Mouse (Mus musculus) limb, embryonic 10.5 days (tissue): ENCODE data around the gene Hyal2. TPM values are rescaled to one million over a fixed set of nuclear protein-coding genes. Genes with fewer than 3 reads are reported as not detected.

ENCODE experiments used
- DNase-seq: peaks from one replicate; pipeline ENCODE4 v3.0.0-alpha.2; 2017; ENCODE audit warnings: low spot score
- H3K27ac ChIP-seq: fragments of 300-500 bp; sonication (generic); 2 replicates; pipeline ENCODE4 v1.5.1; 2016; ENCODE audit warnings: mild to moderate bottlenecking
- H3K27me3 ChIP-seq: fragments of 300-500 bp; sonication (generic); 2 replicates; pipeline ENCODE4 v1.6.1; 2016; ENCODE audit warnings: low read depth, mild to moderate bottlenecking; ENCODE audit not compliant: poor library complexity, severe bottlenecking
- H3K36me3 ChIP-seq: fragments of 300-500 bp; sonication (generic); 2 replicates; pipeline ENCODE4 v1.6.1; 2016; ENCODE audit warnings: mild to moderate bottlenecking, moderate library complexity
- H3K4me1 ChIP-seq: fragments of 300-500 bp; sonication (generic); 2 replicates; pipeline ENCODE4 v1.6.1; 2016
- H3K4me3 ChIP-seq: fragments of 300-500 bp; sonication (generic); 2 replicates; pipeline ENCODE4 v1.5.1; 2016; ENCODE audit warnings: mild to moderate bottlenecking, moderate library complexity
- H3K9me3 ChIP-seq: fragments of 300-500 bp; sonication (generic); replicated peaks from 2 replicates; pipeline ENCODE4 v1.6.1; 2016; ENCODE audit warnings: mild to moderate bottlenecking
- whole genome bisulfite sequencing: fragments of 180-500 bp; shearing (Covaris S2); methylation state at CpG from one replicate; pipeline ENCODE4 v1.1.7; 2016; 5-methylcytosine and 5-hydroxymethylcytosine counted together
- polyA plus RNA-seq: library from polyadenylated mRNA; unstranded; fragments of >200 nt; fragmentation: Nextera tagmentation; extraction: Ambion mirVana; gene quantifications from 2 replicates; pipeline ENCODE4 v1.2.1, GENCODE M21; 2016

The Hyal2 gene
- polyA plus RNA-seq, 1 experiment from 2014 or later: 160 TPM

DNA sequence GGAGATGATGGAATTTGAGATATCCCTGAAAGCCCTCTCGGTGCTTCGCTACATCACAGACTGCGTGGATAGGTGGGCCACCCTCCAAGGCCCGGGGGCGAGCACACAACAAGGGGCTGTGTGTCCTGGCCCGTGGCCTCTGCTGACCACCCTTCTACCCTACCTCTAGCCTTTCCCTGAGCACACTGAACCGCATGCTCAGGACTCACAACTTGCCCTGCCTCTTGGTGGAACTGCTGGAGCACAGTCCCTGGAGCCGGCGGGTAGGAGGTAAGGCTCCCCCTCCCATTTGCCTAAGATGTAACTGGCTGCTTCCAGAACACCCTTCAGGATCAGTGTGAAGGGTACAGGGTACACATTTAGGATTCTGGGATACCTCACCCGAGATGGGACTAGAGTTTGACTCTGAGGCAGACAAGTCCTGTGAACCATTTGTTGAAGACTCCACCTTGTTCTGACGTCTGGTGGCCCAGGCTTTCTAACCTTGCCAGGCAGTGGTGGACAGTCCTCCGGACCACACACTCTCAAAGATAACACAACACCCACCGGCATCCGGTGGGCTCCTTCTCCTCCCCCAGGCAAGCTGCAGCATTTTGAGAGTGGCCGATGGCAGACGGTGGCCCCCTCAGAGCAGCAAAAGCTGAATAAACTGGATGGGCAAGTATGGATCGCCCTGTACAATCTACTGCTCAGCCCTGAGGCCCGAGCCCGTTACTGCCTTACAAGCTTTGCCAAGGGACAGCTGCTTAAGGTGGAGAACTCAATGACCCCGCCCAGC, 18.3 kb upstream of the Hyal2 start:
- Histone ChIP-seq H3K4me3 (no peak overlapping the region), H3K27me3 (peaks cover 32% of the 10 kb centered on the region), H3K4me1 (peaks cover 79% of the 10 kb centered on the region), H3K27ac (no peak overlapping the region), H3K36me3 (peaks cover 10% of the 10 kb centered on the region), H3K9me3 (no peaks in the 10 kb centered on the region)
- WGBS: 85% methylated on average over 20 of the region's 20 CpGs
- no peak for DNase-seq

DNA sequence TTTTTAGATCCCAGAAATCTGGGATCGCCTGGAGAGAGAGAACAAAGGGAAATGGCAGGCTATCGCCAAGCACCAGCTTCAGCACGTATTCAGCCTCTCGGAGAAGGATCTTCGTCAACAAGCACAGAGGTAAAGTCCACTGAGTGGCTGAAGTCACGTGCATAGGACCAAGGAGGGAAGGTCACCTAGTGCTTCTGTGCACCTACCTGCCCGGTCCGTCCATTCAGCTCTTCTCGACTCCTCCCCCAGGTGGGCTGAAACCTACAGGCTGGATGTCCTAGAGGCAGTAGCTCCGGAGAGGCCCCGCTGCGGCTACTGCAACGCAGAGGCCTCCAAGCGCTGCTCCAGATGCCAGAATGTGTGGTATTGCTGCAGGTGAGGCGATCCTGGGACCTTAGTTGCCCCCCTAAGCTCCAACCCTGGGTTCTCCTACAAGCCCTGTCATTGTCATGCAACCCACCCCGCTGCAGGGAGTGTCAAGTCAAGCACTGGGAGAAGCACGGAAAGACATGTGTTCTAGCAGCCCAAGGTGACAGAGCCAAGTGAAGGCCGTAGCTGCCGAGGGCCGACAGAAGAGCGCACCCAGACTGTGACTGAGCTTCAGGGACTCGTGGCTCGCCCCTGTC, 17.1 kb upstream of the Hyal2 start:
- Histone ChIP-seq H3K9me3 (no peaks in the 10 kb centered on the region), H3K4me3 (peak overlapping the region; percentile 83), H3K4me1 (peaks cover 83% of the 10 kb centered on the region), H3K27ac (peak overlapping the region; percentile 88), H3K27me3 (peaks cover 32% of the 10 kb centered on the region), H3K36me3 (no peaks in the 10 kb centered on the region)
- DNase-seq: peak; percentile 42
- 20% methylated on average over 23 of the region's 23 CpGs for WGBS

DNA sequence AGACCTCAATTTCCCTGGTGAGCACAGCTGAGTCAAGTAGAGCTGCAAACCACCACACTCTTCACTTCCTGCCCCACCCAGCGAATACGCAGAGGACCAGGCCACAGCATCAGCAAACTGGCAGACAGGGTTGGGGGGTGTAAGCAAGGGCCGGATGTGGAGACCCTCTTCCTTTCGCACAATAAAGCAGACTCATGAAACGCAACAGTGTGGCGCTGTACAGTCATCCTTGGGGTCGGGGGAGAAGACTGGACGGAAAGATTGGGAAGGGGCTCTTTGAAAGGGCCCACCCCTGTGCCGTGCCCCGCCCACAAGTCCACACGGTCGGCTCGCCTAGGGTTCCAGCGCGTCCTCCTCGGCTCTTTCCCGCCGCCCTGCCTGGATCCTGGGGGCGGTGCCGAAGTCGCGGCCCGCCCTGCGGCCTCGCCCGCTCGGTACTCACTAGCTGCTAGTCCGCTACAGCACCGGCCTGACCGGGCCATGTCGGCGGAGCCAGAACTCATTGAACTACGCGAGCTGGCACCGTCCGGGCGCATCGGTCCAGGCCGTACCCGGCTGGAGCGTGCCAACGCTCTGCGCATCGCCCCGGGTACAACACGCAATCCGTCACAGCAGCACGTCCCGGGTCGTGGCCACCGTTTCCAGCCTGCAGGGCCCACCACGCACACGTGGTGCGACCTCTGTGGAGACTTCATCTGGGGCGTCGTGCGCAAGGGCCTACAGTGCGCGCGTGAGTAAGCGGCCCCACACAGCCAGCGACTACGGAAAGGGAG, 16.4 kb upstream of the Hyal2 start, which contains the start of gene Rassf1:
Gene Rassf1 (plus strand): TSS at position 439 of the 773 bp plus-strand sequence.
- Histone ChIP-seq H3K27ac (peak within 1 kb of the TSS; percentile 88), H3K27me3 (peaks cover 32% of the 10 kb centered on the region), H3K4me1 (peaks cover 84% of the 10 kb centered on the region), H3K9me3 (no peaks in the 10 kb centered on the region), H3K36me3 (no peaks in the 10 kb centered on the region), H3K4me3 (peak within 1 kb of the TSS; percentile 83)
- under 1% methylated on average over 61 of the region's 63 CpGs for WGBS
- DNase-seq: peak; percentile 85

DNA sequence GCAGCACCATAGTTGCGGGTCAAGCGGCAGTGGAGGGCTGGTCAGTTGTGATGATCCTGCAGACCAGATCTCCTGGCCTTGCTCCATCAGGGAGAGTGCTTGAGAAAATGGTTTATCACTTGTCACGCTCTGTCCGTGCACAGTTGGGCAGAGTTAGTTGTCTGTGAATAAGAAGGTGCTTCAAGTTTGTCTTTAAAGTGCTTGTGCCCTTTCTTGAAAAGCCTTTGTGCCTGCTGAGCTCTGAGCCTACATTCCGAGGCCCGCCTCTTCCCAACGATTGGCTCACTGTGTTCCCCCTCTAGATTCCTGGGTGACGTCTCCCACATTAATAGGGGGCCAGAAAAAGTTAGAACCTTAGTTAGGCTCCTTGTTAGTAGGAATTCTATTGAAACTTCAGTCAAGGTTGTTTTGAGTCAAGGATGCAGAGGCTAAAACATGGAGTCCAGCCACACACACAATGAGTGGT, 15.8 kb upstream of the Hyal2 start:
- DNase-seq: no peak
- Histone ChIP-seq H3K27ac (peak overlapping the region; percentile 88), H3K9me3 (no peaks in the 10 kb centered on the region), H3K4me1 (peaks cover 83% of the 10 kb centered on the region), H3K4me3 (peak overlapping the region; percentile 83), H3K27me3 (peaks cover 32% of the 10 kb centered on the region), H3K36me3 (peaks cover 6% of the 10 kb centered on the region)
- WGBS: 5% methylated on average over 8 of the region's 8 CpGs

DNA sequence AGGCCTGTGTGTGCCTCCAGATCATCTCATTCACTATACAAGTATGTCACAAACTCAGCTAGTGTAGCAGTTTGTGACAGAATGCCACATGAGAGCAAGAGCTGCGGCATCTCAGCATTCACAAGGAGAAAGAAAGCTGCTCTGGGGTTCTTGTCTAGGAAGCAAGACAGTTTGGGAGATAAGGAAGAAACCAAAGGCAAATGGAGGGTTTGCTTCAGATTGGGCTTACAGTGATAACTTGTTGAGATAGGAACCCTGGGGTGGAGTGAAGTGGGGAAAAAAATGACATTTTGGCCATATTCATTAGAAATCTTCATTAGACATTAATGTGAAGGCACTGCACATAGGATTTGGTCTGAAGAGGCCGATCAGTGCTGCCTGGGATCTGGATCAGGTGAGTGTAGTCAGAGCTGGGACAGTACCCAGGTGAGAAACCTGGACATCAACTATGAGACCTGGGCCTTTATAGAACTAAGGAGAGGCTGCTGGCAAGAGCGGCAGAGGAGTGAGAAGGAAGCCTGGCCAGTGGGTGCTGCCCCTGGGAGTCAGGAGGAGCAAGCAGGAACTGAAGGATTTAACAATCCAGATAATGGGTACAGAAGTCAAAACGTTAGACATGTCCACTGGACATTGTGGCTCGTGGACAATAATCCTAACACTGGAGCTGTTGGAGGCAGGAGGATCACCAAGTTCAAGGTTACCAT, 14.9 kb upstream of the Hyal2 start:
- Histone ChIP-seq H3K36me3 (peaks cover 15% of the 10 kb centered on the region), H3K4me3 (peak overlapping the region; percentile 83), H3K27me3 (peaks cover 29% of the 10 kb centered on the region), H3K4me1 (peaks cover 73% of the 10 kb centered on the region), H3K9me3 (no peaks in the 10 kb centered on the region), H3K27ac (peak overlapping the region; percentile 93)
- DNase-seq: no peak
- WGBS: 82% methylated on average over 5 of the region's 5 CpGs

DNA sequence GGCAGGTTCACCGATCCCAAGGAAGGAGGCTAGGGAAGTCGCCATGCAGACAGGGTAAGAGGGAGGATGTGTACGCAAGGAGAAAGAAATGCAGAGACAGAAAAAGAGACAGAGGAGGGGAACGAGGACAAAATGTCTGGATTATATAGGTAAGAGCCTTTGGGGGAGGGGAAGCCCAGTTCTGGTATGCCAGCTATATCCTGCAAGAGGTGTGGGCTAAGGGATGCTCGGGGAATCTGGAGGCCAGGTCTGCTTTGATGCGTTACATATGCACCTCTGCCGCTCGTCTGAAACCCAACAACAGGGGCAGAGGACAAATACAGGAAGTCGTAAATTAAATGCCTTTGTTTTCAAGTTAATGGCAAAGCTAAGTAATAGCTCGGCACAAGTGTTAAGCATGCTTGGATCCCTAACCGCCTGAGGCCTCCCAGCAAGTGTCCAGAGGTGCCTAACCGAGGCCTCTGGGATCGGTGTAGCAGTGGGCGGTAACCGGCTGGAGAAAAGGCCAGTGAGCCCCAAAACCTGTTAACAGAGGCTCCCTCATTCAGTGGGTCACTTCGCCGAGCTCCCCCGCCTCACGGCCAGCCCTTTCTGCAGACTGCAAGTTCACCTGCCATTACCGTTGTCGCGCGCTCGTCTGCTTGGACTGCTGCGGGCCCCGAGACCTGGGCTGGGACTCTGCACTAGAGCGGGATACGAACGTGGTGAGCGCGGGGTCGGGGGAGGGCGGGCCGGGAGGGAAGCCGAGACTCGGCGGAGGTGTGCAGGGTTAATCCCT, 14.0 kb upstream of the Hyal2 start:
- H3K27ac ChIP-seq: peak overlapping the region; percentile 93
- H3K4me1 ChIP-seq: peaks cover 72% of the 10 kb centered on the region
- H3K36me3 ChIP-seq: peaks cover 24% of the 10 kb centered on the region
- WGBS: 5% methylated on average over 37 of the region's 37 CpGs
- peaks cover 21% of the 10 kb centered on the region for H3K27me3 ChIP-seq
- no peak for DNase-seq
- H3K9me3 ChIP-seq: no peaks in the 10 kb centered on the region
- H3K4me3 ChIP-seq: peak overlapping the region; percentile 83

DNA sequence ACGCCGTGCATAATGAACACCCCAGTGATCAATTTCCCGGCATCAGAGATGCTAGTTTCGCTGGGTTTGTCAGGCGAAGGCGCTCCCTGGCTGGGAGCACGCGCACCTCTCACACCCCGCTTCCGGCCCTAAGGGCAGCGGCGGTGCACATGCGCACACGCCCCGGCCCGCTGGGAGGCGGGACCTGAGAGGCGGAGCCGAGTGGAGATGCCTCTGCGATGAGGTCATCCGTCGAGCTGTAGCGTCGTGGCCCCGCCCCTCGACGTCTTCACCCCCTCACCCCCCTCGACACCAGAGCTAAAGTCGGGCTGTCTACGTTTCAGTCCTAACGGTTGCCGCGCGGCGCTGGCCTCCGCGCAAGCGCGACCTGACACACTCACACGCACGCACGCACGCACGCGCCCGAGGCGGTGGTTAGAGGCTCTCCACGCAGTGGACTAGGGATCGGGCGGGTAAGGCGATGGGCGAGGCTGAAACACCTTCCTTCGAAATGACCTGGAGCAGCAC, 13.4 kb upstream of the Hyal2 start:
- peaks cover 71% of the 10 kb centered on the region for H3K4me1 ChIP-seq
- H3K27me3 ChIP-seq: peaks cover 15% of the 10 kb centered on the region
- peak; percentile 96 for DNase-seq
- WGBS: under 1% methylated on average over 53 of the region's 53 CpGs
- H3K27ac ChIP-seq: peak overlapping the region; percentile 93
- H3K4me3 ChIP-seq: peak overlapping the region; percentile 83
- H3K9me3 ChIP-seq: no peaks in the 10 kb centered on the region
- H3K36me3 ChIP-seq: peaks cover 30% of the 10 kb centered on the region

DNA sequence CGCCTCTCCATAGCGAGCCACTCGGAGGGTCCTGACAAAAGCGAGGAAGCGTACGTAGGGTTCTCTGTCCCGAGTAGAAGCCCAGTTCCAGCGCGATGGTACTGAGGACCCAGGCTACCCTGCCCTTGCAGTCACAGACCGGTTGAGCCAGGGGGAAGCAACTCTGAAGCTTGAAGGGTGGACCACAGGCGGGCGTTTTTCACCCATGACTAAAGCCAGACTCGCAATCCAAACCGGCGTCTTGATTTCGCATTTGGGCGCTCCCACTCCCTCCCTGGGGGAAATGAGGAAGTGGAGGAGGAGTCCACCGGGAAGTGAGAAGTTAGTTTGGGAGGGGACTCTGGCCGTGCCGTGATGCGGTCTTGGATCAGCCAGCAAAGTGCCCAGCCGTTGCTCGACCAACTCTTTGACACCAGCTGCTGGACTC, 12.7 kb upstream of the Hyal2 start:
- DNase-seq: no peak
- H3K9me3 ChIP-seq: no peaks in the 10 kb centered on the region
- H3K27ac ChIP-seq: peak overlapping the region; percentile 93
- H3K27me3 ChIP-seq: peaks cover 9% of the 10 kb centered on the region
- under 1% methylated on average over 23 of the region's 23 CpGs for WGBS
- H3K36me3 ChIP-seq: peaks cover 37% of the 10 kb centered on the region
- peak overlapping the region; percentile 83 for H3K4me3 ChIP-seq
- peaks cover 65% of the 10 kb centered on the region for H3K4me1 ChIP-seq

DNA sequence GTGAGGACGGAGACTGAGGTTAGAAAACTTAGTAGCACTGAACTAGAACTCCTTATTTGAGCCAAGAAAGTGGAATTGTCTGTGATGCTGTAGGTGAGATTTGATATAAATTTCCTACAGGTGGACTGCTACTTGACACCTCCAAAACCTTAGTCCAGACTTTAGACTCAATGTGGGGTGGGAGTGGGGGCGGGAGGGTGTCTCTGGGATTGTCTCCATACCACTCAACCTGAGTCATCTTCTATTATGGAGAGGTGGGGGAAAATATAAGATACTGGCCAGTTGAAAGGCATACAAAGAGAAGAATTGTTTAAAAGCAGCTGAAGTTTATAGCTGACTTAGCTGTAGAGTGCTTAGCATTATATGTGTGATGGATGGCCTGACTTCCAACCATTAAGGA, 12.0 kb upstream of the Hyal2 start:
- peak overlapping the region; percentile 83 for H3K4me3 ChIP-seq
- peaks cover 2% of the 10 kb centered on the region for H3K27me3 ChIP-seq
- DNase-seq: no peak
- peaks cover 44% of the 10 kb centered on the region for H3K36me3 ChIP-seq
- peaks cover 59% of the 10 kb centered on the region for H3K4me1 ChIP-seq
- peak overlapping the region; percentile 93; the same call in 1 of the 2 replicates for H3K27ac ChIP-seq
- H3K9me3 ChIP-seq: no peaks in the 10 kb centered on the region
- 60% methylated on average over 2 of the region's 2 CpGs for WGBS

DNA sequence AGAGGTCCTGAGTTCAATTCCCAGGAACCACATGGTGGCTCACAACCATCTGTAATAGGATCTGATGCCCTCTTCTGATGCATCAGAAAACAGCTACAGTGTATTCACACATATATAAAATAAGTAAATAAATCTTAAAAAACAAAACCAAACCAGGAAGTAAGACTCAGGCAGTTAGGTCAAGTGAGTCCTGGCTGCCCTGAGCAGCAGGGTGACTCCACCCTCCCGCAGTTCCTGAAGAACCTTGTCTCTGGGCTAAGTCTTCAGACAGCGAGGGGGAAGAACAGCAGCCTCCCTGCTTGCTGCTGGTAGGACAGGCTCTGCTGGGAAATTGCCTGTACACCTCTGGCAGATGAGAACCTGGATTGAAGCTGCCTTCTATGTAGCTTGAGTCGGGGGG, 11.4 kb upstream of the Hyal2 start:
- H3K27me3 ChIP-seq: no peaks in the 10 kb centered on the region
- 88% methylated on average over 3 of the region's 3 CpGs for WGBS
- H3K36me3 ChIP-seq: peaks cover 50% of the 10 kb centered on the region
- H3K4me3 ChIP-seq: peak overlapping the region; percentile 83
- H3K4me1 ChIP-seq: peaks cover 53% of the 10 kb centered on the region
- H3K27ac ChIP-seq: no peak overlapping the region
- H3K9me3 ChIP-seq: no peaks in the 10 kb centered on the region
- DNase-seq: no peak

DNA sequence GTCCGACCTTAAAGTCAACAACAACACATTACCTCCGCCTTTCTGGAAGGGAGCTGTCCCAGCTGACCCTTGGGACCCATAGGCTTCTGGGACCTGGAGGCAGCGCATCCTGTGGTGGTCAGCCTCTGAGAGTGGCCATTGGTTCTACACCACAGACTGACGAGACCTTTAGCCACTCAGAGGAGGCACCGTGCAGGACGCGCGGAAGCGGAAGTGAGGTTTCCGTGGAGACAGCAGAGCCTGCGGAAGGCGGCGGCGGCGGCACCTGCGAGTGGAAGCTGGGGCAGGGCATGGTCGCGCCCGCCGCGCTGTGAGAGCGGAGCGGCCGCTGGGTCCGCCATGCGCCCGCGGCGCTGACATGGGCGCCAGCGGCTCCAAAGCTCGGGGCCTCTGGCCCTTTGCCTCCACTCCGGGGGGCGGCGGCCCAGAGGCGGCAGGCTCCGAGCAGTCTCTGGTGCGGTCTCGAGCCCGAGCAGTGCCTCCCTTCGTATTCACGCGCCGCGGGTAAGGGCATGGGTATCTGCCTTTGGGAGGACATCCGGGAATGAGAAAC, 4.6 kb upstream of the Hyal2 start, which contains the start of gene Tusc2:
Gene Tusc2 (plus strand): TSS at position 227 of the 553 bp plus-strand sequence.
- peak; percentile 97 for DNase-seq
- Histone ChIP-seq H3K4me1 (peaks cover 60% of the 10 kb centered on the region), H3K27ac (peak within 1 kb of the TSS; percentile 83), H3K9me3 (no peaks in the 10 kb centered on the region), H3K4me3 (peak within 1 kb of the TSS; percentile 95), H3K36me3 (peaks cover 69% of the 10 kb centered on the region), H3K27me3 (no peaks in the 10 kb centered on the region)
- under 1% methylated on average over 46 of the region's 46 CpGs for WGBS
